Mouse (Mus musculus): ENCODE measurements around the gene Hfm1. TPM values are rescaled to one million over a fixed set of nuclear protein-coding genes. Genes with fewer than 3 reads are reported as not detected.

The Hfm1 gene
- total RNA-seq, 2 experiments from 2014 or later, result not detected

GRCm38 (mm10) chr5:106853284-106853683 lies 72.8 kb downstream of the Hfm1 start:
- intact Hi-C loops (cut with DNase I), result no loop called here
- no peak for DNase-seq

- no peak for DNase-seq
- intact Hi-C loops (cut with DNase I), result no loop called here
Observed at GRCm38 (mm10) chr5:106847045-106847444, 79.1 kb downstream of the Hfm1 start.

DNA sequence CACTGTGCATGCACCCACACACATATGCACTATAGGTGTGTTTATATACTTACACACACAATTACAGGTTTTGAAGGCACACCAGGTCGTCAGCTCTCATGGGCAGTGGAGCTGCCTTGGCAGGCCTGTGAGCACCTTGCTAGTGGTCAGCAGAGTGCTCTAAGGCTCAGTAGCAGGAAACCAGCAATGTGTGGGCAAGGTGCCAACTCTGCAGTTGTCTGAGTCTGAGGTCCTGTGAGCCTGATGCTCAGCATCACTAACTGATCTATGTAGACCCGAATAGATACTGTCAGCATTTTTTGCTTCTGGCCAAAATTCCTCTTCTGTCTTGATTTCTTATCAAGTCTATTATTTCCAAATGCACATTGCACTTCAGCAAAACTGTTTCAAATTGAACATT lies 82.2 kb downstream of the Hfm1 start:
- peak; percentile 5 to 21 for DNase-seq
- intact Hi-C loops (cut with DNase I), result no loop called here

GRCm38 (mm10) chr5:106833025-106833424 lies 93.1 kb downstream of the Hfm1 start:
- DNase-seq, result no peak

GRCm38 (mm10) chr5:106831401-106831800 lies 94.7 kb downstream of the Hfm1 start:
- intact Hi-C loops (cut with DNase I), result no loop called here
- no peak for DNase-seq

More at GRCm38 (mm10) chr5:106833025-106833424, 93.1 kb downstream of the Hfm1 start:
- intact Hi-C loops (cut with DNase I), result no loop called here

- intact Hi-C loops (cut with DNase I), result no loop called here
- no peak for DNase-seq
Observed at GRCm38 (mm10) chr5:106830775-106831174, 95.3 kb downstream of the Hfm1 start.

GRCm38 (mm10) chr5:106826740-106827139 lies 99.4 kb downstream of the Hfm1 start:
- intact Hi-C loops (cut with DNase I), result no loop called here
- no peak for DNase-seq

DNA sequence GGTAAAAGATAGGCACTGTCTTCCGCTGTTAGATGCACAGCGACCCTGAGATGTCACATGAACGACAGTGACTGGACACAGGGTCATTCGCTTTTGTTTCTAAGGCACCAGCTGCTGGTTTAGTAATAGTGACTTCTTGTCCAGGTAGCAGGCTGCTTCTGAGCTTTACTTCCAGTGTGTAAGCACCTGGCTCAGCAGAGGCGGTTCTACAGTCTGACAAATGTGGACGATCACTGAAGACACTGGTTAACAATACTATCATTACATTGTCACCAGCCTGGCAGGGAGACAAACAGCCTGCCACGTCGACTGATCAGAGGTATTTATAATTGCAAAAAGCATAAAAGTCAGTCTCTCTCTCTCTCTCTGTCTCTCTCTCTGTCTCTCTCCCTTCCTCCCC lies 100.1 kb downstream of the Hfm1 start:
- intact Hi-C loops (cut with DNase I), result no loop called here

GRCm38 (mm10) chr5:106825301-106825853 lies 100.7 kb downstream of the Hfm1 start:
- intact Hi-C loops (cut with DNase I), result no loop called here
- DNase-seq, result peak in 1 of 2 experiments; percentile 8

More for the DNA sequence above, 100.1 kb downstream of the Hfm1 start:
- no peak for DNase-seq

GRCm38 (mm10) chr5:106824716-106825115 lies 101.4 kb downstream of the Hfm1 start:
- DNase-seq, result no peak
- intact Hi-C loops (cut with DNase I), result no loop called here

- intact Hi-C loops (cut with DNase I), result no loop called here
- no peak for DNase-seq
Observed at GRCm38 (mm10) chr5:106819630-106820029, 106.5 kb downstream of the Hfm1 start.

GRCm38 (mm10) chr5:106815923-106816654 lies 110.0 kb downstream of the Hfm1 start:
- intact Hi-C loops (cut with DNase I), result no loop called here
- no peak for DNase-seq

- intact Hi-C loops (cut with DNase I), result no loop called here
- DNase-seq, result no peak
Observed at GRCm38 (mm10) chr5:106814611-106815010, 111.5 kb downstream of the Hfm1 start.

DNA sequence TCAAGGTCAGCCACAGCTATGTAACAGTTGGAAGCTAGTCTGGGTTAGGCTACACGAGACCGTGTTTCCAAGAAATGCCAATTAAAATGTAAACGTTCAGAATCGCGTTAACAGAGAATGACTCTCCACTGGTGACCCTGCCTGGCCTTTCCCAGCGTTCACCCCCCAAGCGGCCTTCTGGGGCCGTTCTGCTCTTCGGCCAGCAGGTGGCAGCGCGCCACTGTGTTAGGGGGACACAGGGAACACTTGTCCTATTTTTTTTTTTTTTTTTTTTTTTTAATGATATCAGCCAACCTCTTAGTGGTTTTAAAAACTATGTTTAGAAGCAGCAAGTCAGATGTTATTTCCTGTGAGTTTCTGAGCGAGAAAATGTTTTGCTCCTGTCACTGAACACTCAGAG lies 123.0 kb downstream of the Hfm1 start:
- intact Hi-C loops (cut with DNase I), result loop anchor here (5.0 kb wide), 3 partner anchors 106 to 341 kb away; partner anchors contain the start of gene Zfp644
- DNase-seq, result peak; percentile 72 to 86

- intact Hi-C loops (cut with DNase I), result loop anchor here (5.0 kb wide), 3 partner anchors 105 to 340 kb away; partner anchors contain the start of gene Zfp644
Observed at GRCm38 (mm10) chr5:106801886-106802798, 124.0 kb downstream of the Hfm1 start.

DNA sequence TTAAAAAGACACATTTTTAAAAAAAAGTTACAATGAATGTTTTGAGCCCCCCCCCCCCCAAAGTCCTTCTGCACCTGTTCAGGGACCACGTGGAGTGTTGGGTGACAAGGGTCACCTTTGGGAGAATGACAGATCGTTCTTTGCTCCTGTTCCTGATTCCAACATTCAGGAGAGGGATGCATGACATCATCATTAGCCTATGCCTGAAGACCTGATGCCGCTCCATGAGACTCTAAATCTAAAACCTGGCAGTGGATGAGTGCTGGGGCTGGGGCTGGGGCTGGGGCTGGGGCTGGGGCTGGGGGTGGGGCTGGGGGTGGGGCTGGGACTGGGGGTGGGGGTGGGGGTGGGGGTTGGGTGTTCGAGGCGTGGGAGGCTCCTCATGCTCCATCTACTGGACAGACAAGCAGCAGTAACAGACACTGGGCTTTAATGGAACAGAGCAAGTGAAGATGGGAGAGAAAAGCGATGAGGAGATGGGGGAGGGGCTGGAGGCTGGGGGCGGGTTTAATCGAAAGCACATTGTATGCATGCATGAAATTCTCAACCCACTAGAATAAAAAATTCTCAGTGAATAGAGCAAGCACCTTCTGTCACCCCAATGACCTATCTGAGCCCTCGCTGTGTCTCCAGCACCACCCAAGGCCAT lies 124.8 kb downstream of the Hfm1 start:
- intact Hi-C loops (cut with DNase I), result loop anchor here (5.0 kb wide), 3 partner anchors 104 to 339 kb away; partner anchors contain the start of gene Zfp644
- no peak for DNase-seq

More at GRCm38 (mm10) chr5:106801886-106802798, 124.0 kb downstream of the Hfm1 start:
- DNase-seq, result peak; percentile 87 to 92

- no peak for DNase-seq
- intact Hi-C loops (cut with DNase I), result loop anchor here (10.0 kb wide), 1 partner anchor 873 kb away; no protein-coding TSS in a partner anchor
Observed at GRCm38 (mm10) chr5:106797896-106798295, 128.2 kb downstream of the Hfm1 start.

DNA sequence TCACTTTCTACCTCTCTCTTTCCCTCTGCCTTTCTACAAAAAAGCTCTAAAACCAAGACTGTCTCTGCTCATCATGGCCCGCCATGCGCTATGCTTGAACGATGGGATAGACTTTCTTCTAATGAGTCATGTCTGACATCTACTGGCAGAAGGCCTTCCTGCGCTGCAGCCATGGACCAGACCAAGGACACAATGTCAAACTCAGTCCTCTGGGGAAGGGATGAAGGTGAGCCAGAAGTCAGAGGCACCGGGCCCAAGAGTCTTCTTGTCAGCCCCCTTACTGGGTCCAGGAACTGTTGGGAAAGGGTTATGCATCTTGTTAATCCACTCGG lies 134.9 kb downstream of the Hfm1 start:
- DNase-seq, result peak; percentile 11 to 39
- intact Hi-C loops (cut with DNase I), result loop anchor here (10.0 kb wide), 1 partner anchor 866 kb away; no protein-coding TSS in a partner anchor

GRCm38 (mm10) chr5:106790496-106791240 lies 135.5 kb downstream of the Hfm1 start:
- intact Hi-C loops (cut with DNase I), result loop anchor here (10.0 kb wide), 1 partner anchor 866 kb away; no protein-coding TSS in a partner anchor
- no peak for DNase-seq
